18 mouse cellular contexts compared by ENCODE assay signal in genomic region chr8:71689028-71689427, GRCm38 (mm10). TPM values are rescaled to one million over a fixed set of nuclear protein-coding genes. Genes with fewer than 3 reads are reported as not detected.
DNase-seq lines count a peak whose midpoint lies in the region; ATAC-seq and TF ChIP-seq lines count a peak whose summit lies in the region.
"Had no signal": no experiment of that assay in that cellular context is flagged by ENCODE, and none has a peak within 500 bp of the region (broad histone marks: within the 10 kb centered on the region; RNA-seq: fewer than 3 reads in every experiment).

Insl3 (plus strand) TSS chr8:71689214.

- H3K4me2 ChIP-seq in hindbrain, postnatal 0 days (ENCODE audit: low read depth, low read length): no peak within 1 kb of the TSS
- H3K4me2 ChIP-seq in neural tube, embryonic 12.5 days (replicated peaks): peak within 1 kb of the TSS; percentile 20; the same call in 1 of the 2 replicates
- H3K4me2 ChIP-seq: forebrain, embryonic 15.5 days; liver, embryonic 12.5 days had no signal

- peaks cover 99% of the 10 kb centered on the region for H3K27me3 ChIP-seq in hindbrain, postnatal 0 days (ENCODE audit: insufficient read depth, low read length)
- peaks cover 100% of the 10 kb centered on the region for H3K27me3 ChIP-seq in hindbrain, embryonic 10.5 days (ENCODE audit: insufficient read depth, poor library complexity, severe bottlenecking)
- H3K27me3 ChIP-seq in neural tube, embryonic 12.5 days (replicated peaks): peaks cover 100% of the 10 kb centered on the region

- no peak for ATAC-seq in hindbrain, postnatal 0 days
- ATAC-seq in neural tube, embryonic 12.5 days (ENCODE audit: low FRiP score, low read depth): no peak
- ATAC-seq in neutrophil, adult 5-6 weeks (ENCODE audit: extremely low read depth, insufficient number of reproducible peaks, low FRiP score, poor library complexity, severe bottlenecking): no peak
- ATAC-seq: forebrain, embryonic 15.5 days; intestine, embryonic 16.5 days; liver, embryonic 12.5 days had no signal

- no peak within 1 kb of the TSS for H3K9ac ChIP-seq in hindbrain, postnatal 0 days (replicated peaks; ENCODE audit: low read length)
- no peak within 1 kb of the TSS for H3K9ac ChIP-seq in neural tube, embryonic 12.5 days
- H3K9ac ChIP-seq: forebrain, embryonic 15.5 days; liver, embryonic 12.5 days had no signal

- no peak for DNase-seq in hindbrain, postnatal 0 days (ENCODE audit: low spot score)
- no peak for DNase-seq in hindbrain, embryonic 10.5 days (ENCODE audit: low spot score)
- no peak for DNase-seq in neural tube, embryonic 10.5 days (ENCODE audit: extremely low spot score, low spot score)
- peak; percentile 35 for DNase-seq in ZHBTc4 (ENCODE audit: low read depth, low spot score)
- DNase-seq in gastrocnemius, adult 18-20 months (ENCODE audit: low spot score): no peak
- DNase-seq: adrenal gland, postnatal 14 days; B cell, adult 2 months; cerebellum, adult 9-10 months; heart, postnatal 14 days; layer of hippocampus, postnatal 36 days; right cerebral cortex, postnatal 4 days; thymus, postnatal 25 days had no signal

- no peaks in the 10 kb centered on the region for H3K9me3 ChIP-seq in hindbrain, postnatal 0 days (ENCODE audit: low read length)
- H3K9me3 ChIP-seq in hindbrain, embryonic 10.5 days: no peaks in the 10 kb centered on the region
- H3K9me3 ChIP-seq in neural tube, embryonic 12.5 days: no peaks in the 10 kb centered on the region
- H3K9me3 ChIP-seq: forebrain, embryonic 15.5 days; heart, embryonic 10.5 days; liver, embryonic 12.5 days had no signal

- TF ChIP-seq CTCF in hindbrain, postnatal 0 days (IDR thresholded peaks at IDR 0.05; ENCODE audit: low read depth): peak; percentile 11; the same call in 1 of the 2 replicates

- no peak within 1 kb of the TSS for H3K27ac ChIP-seq in hindbrain, postnatal 0 days
- no peak within 1 kb of the TSS for H3K27ac ChIP-seq in hindbrain, embryonic 10.5 days
- H3K27ac ChIP-seq in neural tube, embryonic 12.5 days: no peak within 1 kb of the TSS
- H3K27ac ChIP-seq: forebrain, embryonic 15.5 days; heart, embryonic 10.5 days; liver, embryonic 12.5 days had no signal

- WGBS in hindbrain, postnatal 0 days: 6% methylated on average over 33 of the region's 33 CpGs
- 7% methylated on average over 33 of the region's 33 CpGs for WGBS in hindbrain, embryonic 10.5 days
- 2% methylated on average over 33 of the region's 33 CpGs for WGBS in neural tube, embryonic 12.5 days

- H3K4me1 ChIP-seq in hindbrain, postnatal 0 days (ENCODE audit: insufficient read depth, low read length): 0 out of 2 replicates have a peak, but pooled peaks cover 6% of the 10 kb centered on the region
- peaks cover 49% of the 10 kb centered on the region for H3K4me1 ChIP-seq in hindbrain, embryonic 10.5 days (replicated peaks)
- peaks cover 16% of the 10 kb centered on the region for H3K4me1 ChIP-seq in neural tube, embryonic 12.5 days

- no peak within 1 kb of the TSS for H3K4me3 ChIP-seq in hindbrain, postnatal 0 days (ENCODE audit: low read length)
- no peak within 1 kb of the TSS for H3K4me3 ChIP-seq in hindbrain, embryonic 10.5 days
- H3K4me3 ChIP-seq in neural tube, embryonic 12.5 days: no peak within 1 kb of the TSS
- H3K4me3 ChIP-seq: forebrain, embryonic 15.5 days; heart, embryonic 10.5 days; liver, embryonic 12.5 days had no signal

- no peaks in the 10 kb centered on the region for H3K36me3 ChIP-seq in hindbrain, postnatal 0 days (ENCODE audit: insufficient read depth, low read length)
- H3K36me3 ChIP-seq in hindbrain, embryonic 10.5 days: no peaks in the 10 kb centered on the region
- no peaks in the 10 kb centered on the region for H3K36me3 ChIP-seq in neural tube, embryonic 12.5 days
- H3K36me3 ChIP-seq: forebrain, embryonic 15.5 days; heart, embryonic 10.5 days had no signal

RNA-seq across cellular contexts. Expression of gene Insl3, which starts in this region (rescaled TPM):
- not detected in 2 replicates for total RNA-seq in hindbrain, postnatal 0 days (2014; rRNA removed)
- 1.7 and 3.4 TPM in 2 replicates for polyA plus RNA-seq in hindbrain, postnatal 0 days (2015; fragmentation: Nextera tagmentation; extraction: Ambion mirVana)
- polyA plus RNA-seq in hindbrain, embryonic 10.5 days (2016; fragmentation: Nextera tagmentation; extraction: Ambion mirVana): 0.37 and 0.58 TPM in 2 replicates
- polyA plus RNA-seq in neural tube, embryonic 12.5 days (2016; fragmentation: Nextera tagmentation; extraction: Ambion mirVana): 1.2 TPM in 1 of 2 replicates, not detected in the other
- total RNA-seq in neutrophil, adult 5-6 weeks (2017): 4.5 and 10.0 TPM in 2 replicates
- total RNA-seq in gastrocnemius, adult 18-20 months (2021): under 1 TPM; 0.78 TPM
- polyA plus RNA-seq: forebrain, embryonic 15.5 days had no signal
